Mouse (Mus musculus): ENCODE measurements around the gene Tepsin. TPM values are rescaled to one million over a fixed set of nuclear protein-coding genes. Genes with fewer than 3 reads are reported as not detected.

Gene Tepsin
- total RNA-seq, 1 experiment from 2014 or later, result 10.7 TPM

Small RNA genes lying within 50 kb of the gene (microRNA-seq; reads per million reads assigned to microRNA genes)
- gene Gm25948, result 0 reads per million in 2 experiments

Other genes starting within 250 kb of the Tepsin start
- 31.0 and 37.3 TPM in 2 replicates for gene Chmp6, start 185.3 kb downstream of the Tepsin start, total RNA-seq (2021)
- 20.8 TPM in 2 replicates for gene Baiap2, start 156.0 kb downstream of the Tepsin start, total RNA-seq (2021)
- 13.7 and 15.7 TPM in 2 replicates for gene Aatk, start 51.6 kb downstream of the Tepsin start, total RNA-seq (2021)
- gene Cep131, start 11.9 kb downstream of the Tepsin start, total RNA-seq (2021), result 67.4 and 80.7 TPM in 2 replicates
- 50.0 and 55.2 TPM in 2 replicates for gene Ndufaf8, start 197 bp upstream of the Tepsin start, total RNA-seq (2021)
- 105 and 115 TPM in 2 replicates for gene Slc38a10, start 52.6 kb upstream of the Tepsin start, total RNA-seq (2021)
- gene Bahcc1, start 134.2 kb upstream of the Tepsin start, total RNA-seq (2021), result 12.4 and 17.2 TPM in 2 replicates
- 1,064 and 1,109 TPM in 2 replicates for gene Actg1, start 249.8 kb upstream of the Tepsin start, total RNA-seq (2021)